Mouse (Mus musculus): Measurements from ENCODE around the gene Carmil3. TPM values are rescaled to one million over a fixed set of nuclear protein-coding genes. Genes with fewer than 3 reads are reported as not detected.
A peak's percentile ranks its signal among the peaks of the same experiment; 100 is the strongest.

Carmil3 gene
- polyA plus RNA-seq, 1 experiment from 2014 or later: 7.9 TPM

DNA sequence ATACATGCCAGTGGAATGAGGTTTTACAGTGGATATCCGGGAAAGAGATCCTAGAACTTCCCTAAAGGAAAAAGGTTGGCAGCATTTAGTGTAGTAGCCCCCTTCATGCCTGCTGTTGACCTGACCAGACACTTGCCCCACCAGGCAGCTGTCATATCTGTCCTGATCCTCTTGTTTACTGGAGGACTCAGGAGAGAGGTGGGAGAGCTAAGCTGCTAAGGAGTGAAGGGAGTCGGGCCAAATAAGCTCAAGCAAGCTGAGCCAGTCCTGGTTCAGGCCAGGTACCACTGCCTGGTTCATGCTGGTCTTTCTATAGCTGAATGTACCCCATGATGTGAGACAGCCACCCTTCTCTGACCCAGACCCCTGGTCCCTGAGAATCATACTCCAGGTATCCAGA lies 36.2 kb downstream of the Carmil3 start:
- WGBS: 81% methylated on average over 2 of the region's 2 CpGs

DNA sequence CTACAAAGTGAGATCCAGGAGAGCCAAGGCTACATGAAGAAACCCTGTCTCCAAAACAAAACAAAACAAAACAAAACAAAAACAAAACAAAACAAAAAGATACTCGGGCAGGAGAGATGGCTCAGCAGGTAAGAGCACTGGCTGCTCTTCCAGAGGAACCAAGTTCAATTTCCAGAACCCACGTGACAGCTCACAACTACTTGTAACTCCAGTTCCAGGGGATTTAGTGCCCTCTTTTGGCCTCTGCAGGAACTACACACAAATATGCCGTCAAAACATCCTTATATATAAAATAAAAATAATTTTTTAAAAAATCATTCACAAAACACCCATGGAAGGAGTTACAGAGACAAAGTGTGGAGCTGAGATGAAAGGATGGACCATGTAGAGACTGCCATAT lies 37.5 kb downstream of the Carmil3 start:
- peaks cover 32% of the 10 kb centered on the region for H3K27me3 ChIP-seq (ENCODE audit: insufficient read depth, poor library complexity, severe bottlenecking)
- H3K36me3 ChIP-seq: no peaks in the 10 kb centered on the region
- DNase-seq (ENCODE audit: low spot score): no peak
- H3K9me3 ChIP-seq: no peaks in the 10 kb centered on the region
- no peak overlapping the region for H3K27ac ChIP-seq
- H3K4me1 ChIP-seq (replicated peaks): no peaks in the 10 kb centered on the region
- no peak overlapping the region for H3K4me3 ChIP-seq
- WGBS: 24% methylated on average over 3 of the region's 3 CpGs

More for the DNA sequence above, 36.2 kb downstream of the Carmil3 start:
- Histone ChIP-seq H3K9me3 (no peaks in the 10 kb centered on the region), H3K27ac (no peak overlapping the region), H3K27me3 (ENCODE audit: insufficient read depth, poor library complexity, severe bottlenecking) (peaks cover 44% of the 10 kb centered on the region), H3K4me3 (no peak overlapping the region), H3K4me1 (replicated peaks) (no peaks in the 10 kb centered on the region), H3K36me3 (no peaks in the 10 kb centered on the region)
- DNase-seq (ENCODE audit: low spot score): no peak

DNA sequence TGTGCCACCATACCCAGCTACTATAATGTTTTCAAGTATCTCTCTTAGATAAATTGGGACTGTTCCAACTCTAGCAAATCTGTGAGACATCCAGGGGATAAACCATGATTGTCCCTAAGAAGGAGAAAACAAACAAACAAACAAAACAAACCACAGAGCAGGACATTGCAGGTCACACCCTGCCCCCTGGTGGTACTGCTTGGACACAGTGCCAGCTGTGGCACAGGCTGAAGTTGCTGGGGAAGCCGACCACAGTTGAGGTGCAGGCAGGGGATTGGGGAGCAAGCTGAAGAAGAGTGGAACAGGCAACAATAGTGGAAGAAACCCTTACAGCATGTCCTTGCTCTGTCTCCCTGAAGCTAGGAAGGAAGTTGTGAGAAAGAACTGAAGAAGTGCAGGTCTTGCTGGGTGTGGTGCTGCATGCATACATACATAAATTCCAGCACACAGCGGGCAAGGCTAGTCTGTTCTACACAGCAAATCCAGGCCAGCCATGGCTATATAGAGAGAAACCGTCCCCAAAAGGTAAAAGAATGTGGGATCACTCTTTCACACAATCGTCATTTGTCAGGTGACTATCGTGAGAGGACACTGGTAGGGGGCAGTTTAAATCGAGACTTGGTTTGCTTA lies 45.8 kb downstream of the Carmil3 start:
- no peak overlapping the region for H3K4me3 ChIP-seq
- WGBS: 55% methylated on average over 6 of the region's 6 CpGs
- no peak overlapping the region for H3K27ac ChIP-seq
- H3K27me3 ChIP-seq (ENCODE audit: insufficient read depth, poor library complexity, severe bottlenecking): no peaks in the 10 kb centered on the region
- DNase-seq (ENCODE audit: low spot score): peak; percentile 42
- H3K9me3 ChIP-seq: no peaks in the 10 kb centered on the region
- no peaks in the 10 kb centered on the region for H3K36me3 ChIP-seq
- peaks cover 18% of the 10 kb centered on the region for H3K4me1 ChIP-seq (replicated peaks)

DNA sequence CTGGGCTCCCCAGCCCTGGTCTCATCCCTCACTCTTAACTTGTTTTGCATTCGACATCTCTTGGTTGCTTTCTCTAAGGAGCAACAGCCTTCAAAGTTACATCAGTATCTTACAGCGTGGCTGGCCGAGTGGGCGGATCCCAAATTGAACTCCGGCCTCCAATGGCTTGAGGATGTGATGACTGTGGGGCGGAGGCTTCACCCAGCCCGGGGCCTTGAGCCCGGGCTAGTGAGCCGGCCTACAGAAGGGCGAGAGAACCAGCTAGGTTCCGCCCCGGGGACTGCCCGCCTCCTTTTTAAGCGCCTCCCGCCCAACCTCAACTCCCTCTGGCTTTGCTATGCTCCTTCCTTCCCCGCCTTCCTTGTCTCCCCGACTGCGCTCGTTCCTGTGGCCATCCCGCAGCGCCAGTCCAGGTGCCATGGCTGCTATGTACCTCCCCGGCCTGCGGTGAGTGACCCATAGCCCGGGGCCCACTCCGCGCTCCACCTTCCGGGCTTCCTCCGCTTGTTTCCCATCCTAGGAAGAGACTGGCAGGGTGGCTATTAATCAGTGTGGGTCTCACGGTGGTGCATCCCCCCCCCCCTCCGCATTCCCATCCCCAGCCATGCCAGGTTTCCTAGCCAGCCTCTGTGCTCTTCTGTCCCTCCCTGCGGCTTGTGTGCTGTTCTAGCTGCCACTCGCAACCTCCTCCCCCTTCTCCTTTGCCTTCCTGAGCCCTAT lies 49.8 kb downstream of the Carmil3 start, which contains the start of gene Pck2:
Pck2 (plus strand) TSS at position 200 of the 720 bp plus-strand sequence.
- Histone ChIP-seq H3K27ac (peak within 1 kb of the TSS; percentile 90), H3K4me3 (peak within 1 kb of the TSS; percentile 74), H3K36me3 (peaks cover 14% of the 10 kb centered on the region), H3K9me3 (no peaks in the 10 kb centered on the region), H3K4me1 (replicated peaks) (peaks cover 22% of the 10 kb centered on the region), H3K27me3 (ENCODE audit: insufficient read depth, poor library complexity, severe bottlenecking) (no peaks in the 10 kb centered on the region)
- peak; percentile 81 for DNase-seq (ENCODE audit: low spot score)
- under 1% methylated on average over 32 of the region's 32 CpGs for WGBS

DNA sequence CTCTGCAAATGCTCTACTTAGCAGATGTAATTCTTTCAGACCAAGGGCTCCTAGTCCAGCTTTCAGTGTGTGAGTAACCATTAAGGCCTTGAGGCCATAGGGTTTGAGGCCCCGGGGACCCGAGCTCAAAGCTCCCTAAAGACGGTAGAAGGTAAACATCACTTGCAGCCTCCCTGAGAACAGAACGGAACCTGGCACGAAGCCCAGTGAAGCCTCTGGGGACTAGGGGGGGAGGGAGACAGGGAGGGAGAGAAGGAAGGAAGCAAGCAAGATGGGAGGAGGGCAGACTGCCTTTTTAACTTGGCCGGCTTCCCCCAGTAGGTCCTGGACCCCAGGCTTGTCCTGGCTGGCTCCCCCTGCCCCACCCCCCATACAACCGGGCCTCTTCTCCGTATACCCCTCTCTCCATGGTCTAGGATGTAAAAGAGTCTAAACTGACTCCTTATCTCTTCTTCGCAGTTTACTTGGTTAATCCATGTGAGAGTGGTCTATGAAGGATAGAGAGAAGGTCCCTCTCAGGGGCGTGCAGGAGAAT lies 50.4 kb downstream of the Carmil3 start:
- peak overlapping the region; percentile 90 for H3K27ac ChIP-seq
- peaks cover 22% of the 10 kb centered on the region for H3K4me1 ChIP-seq (replicated peaks)
- no peaks in the 10 kb centered on the region for H3K9me3 ChIP-seq
- H3K27me3 ChIP-seq (ENCODE audit: insufficient read depth, poor library complexity, severe bottlenecking): no peaks in the 10 kb centered on the region
- 9% methylated on average over 10 of the region's 10 CpGs for WGBS
- peaks cover 21% of the 10 kb centered on the region for H3K36me3 ChIP-seq
- DNase-seq (ENCODE audit: low spot score): peak; percentile 46
- H3K4me3 ChIP-seq: peak overlapping the region; percentile 74

DNA sequence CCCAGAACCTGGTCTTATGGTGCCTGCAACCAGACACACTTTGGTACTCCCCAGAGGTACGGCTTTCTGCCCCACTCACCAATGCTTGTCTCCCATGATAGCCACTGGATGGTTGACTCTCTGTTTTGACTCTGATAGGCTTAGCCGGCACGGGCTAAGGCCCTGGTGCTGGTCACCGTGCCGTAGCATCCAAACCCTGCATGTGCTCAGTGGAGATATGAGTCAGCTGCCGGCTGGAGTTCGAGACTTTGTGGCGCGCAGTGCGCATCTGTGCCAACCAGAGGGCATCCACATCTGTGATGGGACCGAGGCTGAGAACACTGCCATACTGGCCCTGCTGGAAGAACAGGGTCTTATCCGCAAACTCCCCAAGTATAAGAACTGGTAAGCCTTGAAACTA lies 51.8 kb downstream of the Carmil3 start:
- Histone ChIP-seq H3K27ac (no peak overlapping the region), H3K4me1 (replicated peaks) (peaks cover 22% of the 10 kb centered on the region), H3K4me3 (no peak overlapping the region), H3K9me3 (no peaks in the 10 kb centered on the region), H3K36me3 (peaks cover 32% of the 10 kb centered on the region), H3K27me3 (ENCODE audit: insufficient read depth, poor library complexity, severe bottlenecking) (no peaks in the 10 kb centered on the region)
- DNase-seq (ENCODE audit: low spot score): no peak
- WGBS: 95% methylated on average over 12 of the region's 12 CpGs

DNA sequence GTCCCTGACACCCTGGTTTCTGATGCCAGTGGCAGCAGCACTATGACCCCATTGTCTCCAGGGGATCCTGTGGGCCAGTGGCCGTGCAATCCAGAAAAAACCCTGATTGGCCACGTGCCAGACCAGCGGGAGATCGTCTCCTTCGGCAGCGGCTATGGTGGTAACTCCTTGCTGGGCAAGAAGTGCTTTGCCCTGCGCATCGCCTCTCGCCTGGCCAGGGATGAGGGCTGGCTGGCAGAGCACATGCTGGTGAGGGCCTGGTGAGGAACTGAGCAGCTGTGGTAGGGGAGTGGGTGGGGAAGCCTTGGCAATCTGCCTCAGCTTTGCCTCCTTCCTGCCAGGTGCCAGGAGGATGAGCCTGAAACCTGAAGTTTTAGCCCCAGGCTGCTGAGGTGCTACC lies 53.9 kb downstream of the Carmil3 start:
- peaks cover 52% of the 10 kb centered on the region for H3K36me3 ChIP-seq
- no peak overlapping the region for H3K27ac ChIP-seq
- no peaks in the 10 kb centered on the region for H3K27me3 ChIP-seq (ENCODE audit: insufficient read depth, poor library complexity, severe bottlenecking)
- no peak for DNase-seq (ENCODE audit: low spot score)
- H3K4me3 ChIP-seq: no peak overlapping the region
- no peaks in the 10 kb centered on the region for H3K9me3 ChIP-seq
- peaks cover 22% of the 10 kb centered on the region for H3K4me1 ChIP-seq (replicated peaks)
- WGBS: 93% methylated on average over 9 of the region's 9 CpGs

DNA sequence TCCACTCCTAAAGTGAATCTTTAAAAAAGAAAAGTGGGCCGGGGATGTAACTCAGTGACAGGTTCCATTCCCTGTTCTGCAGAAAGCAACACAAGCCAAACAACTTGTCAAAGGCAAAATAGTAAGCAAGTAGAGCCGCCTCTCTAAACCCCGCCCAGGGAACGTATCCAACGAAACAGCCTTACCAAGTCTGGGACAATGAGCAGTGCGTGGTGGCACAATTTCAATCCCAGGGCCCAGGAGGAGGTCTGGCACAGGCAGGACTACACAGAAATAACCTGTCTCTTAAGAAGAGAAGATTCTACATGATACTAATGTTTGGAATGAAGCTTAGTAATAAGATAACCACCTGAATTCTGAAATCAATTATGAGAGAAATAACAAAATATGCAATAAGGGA lies 59.7 kb downstream of the Carmil3 start:
- WGBS: 90% methylated on average over 6 of the region's 6 CpGs
- Histone ChIP-seq H3K4me1 (replicated peaks) (no peaks in the 10 kb centered on the region), H3K9me3 (no peaks in the 10 kb centered on the region), H3K27ac (no peak overlapping the region), H3K36me3 (peaks cover 44% of the 10 kb centered on the region), H3K27me3 (ENCODE audit: insufficient read depth, poor library complexity, severe bottlenecking) (no peaks in the 10 kb centered on the region), H3K4me3 (no peak overlapping the region)
- DNase-seq (ENCODE audit: low spot score): no peak

DNA sequence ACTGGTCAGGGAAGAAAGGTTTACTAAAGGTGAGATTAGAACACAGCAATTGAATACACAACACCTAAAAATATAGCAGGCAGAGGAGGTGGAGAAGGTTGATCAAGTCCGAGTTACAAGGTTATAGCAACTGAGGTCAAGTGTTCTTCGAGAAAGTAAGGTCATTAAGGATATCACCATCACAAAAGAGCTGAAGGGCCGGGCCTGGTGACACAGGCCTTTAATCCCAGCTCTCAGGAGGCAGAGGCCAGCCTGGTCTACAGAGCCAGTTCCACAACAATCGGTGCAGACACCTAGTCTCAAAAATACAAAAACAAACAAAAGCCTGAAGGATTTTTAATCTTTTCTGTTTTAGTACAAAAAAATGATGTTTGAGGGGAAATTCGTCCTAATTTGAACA lies 60.9 kb downstream of the Carmil3 start:
- no peaks in the 10 kb centered on the region for H3K27me3 ChIP-seq (ENCODE audit: insufficient read depth, poor library complexity, severe bottlenecking)
- no peaks in the 10 kb centered on the region for H3K4me1 ChIP-seq (replicated peaks)
- H3K9me3 ChIP-seq: no peaks in the 10 kb centered on the region
- 70% methylated on average over 5 of the region's 5 CpGs for WGBS
- no peak overlapping the region for H3K4me3 ChIP-seq
- peaks cover 32% of the 10 kb centered on the region for H3K36me3 ChIP-seq
- H3K27ac ChIP-seq: no peak overlapping the region
- no peak for DNase-seq (ENCODE audit: low spot score)

DNA sequence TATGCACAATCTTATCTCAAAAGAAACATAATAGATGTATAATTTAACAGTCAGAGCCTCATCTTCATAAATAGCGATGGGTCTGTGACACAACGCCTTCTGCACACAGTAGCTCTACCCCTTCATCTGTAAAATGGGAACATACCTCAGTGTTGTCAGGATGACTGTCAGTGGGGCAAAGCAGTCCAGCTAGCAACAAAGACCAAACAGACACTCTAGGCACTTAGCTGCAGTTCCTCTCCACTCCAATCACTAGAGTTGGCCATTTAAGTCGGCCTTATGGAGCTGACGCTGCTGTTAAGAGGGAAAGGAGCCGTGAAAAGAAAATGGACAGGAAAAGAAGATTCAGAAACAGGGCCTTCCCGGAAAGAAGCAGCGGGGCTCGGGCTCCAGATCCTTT lies 61.3 kb downstream of the Carmil3 start:
- DNase-seq (ENCODE audit: low spot score): no peak
- H3K36me3 ChIP-seq: peaks cover 29% of the 10 kb centered on the region
- H3K27me3 ChIP-seq (ENCODE audit: insufficient read depth, poor library complexity, severe bottlenecking): no peaks in the 10 kb centered on the region
- no peaks in the 10 kb centered on the region for H3K9me3 ChIP-seq
- H3K4me3 ChIP-seq: no peak overlapping the region
- 92% methylated on average over 8 of the region's 8 CpGs for WGBS
- H3K27ac ChIP-seq: no peak overlapping the region
- H3K4me1 ChIP-seq (replicated peaks): peaks cover under 1% of the 10 kb centered on the region; the same call in 1 of the 2 replicates

DNA sequence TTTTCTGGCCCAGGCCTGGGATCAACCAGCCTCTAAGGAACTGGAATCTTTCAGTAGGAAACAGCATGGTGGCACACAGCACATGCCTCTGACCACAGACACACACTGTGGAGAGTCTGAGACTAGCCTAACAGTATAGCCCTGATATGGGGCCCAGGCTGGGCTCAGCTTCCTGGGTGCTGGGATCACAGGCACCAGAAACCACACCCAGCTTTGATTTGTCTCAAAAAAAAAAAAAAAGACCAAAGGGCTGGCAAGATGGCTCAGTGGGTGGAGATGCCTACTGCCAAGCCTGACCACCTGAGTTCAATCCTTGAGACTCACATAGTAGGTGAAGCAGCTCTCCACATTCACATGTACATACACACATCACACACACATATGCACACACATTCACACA lies 64.2 kb downstream of the Carmil3 start:
- Histone ChIP-seq H3K27ac (no peak overlapping the region), H3K4me1 (replicated peaks) (peaks cover 8% of the 10 kb centered on the region; the same call in 1 of the 2 replicates), H3K4me3 (no peak overlapping the region), H3K9me3 (no peaks in the 10 kb centered on the region), H3K36me3 (0 out of 2 replicates have a peak, but pooled peaks cover 2% of the 10 kb centered on the region), H3K27me3 (ENCODE audit: insufficient read depth, poor library complexity, severe bottlenecking) (no peaks in the 10 kb centered on the region)
- DNase-seq (ENCODE audit: low spot score): no peak

DNA sequence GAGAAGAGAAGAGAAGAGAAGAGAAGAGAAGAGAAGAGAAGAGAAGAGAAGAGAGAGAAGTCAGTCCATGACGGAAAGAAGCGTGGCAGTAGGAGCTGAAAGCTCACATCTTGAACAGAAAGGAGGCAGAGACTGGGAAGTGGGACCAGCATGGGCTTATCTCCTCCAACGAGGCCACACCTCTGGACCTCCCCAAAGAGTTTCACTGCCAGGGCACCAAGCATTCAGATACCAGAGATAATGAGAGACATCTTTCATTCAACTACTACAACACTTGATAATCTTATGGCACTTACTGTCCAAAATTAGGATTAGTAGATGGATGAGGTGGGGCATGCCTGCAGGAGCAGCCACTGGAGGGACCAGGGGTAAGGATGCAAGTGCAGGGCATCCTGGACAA lies 65.3 kb downstream of the Carmil3 start:
- Histone ChIP-seq H3K27me3 (ENCODE audit: insufficient read depth, poor library complexity, severe bottlenecking) (no peaks in the 10 kb centered on the region), H3K36me3 (no peaks in the 10 kb centered on the region), H3K4me3 (no peak overlapping the region), H3K27ac (no peak overlapping the region), H3K9me3 (no peaks in the 10 kb centered on the region), H3K4me1 (replicated peaks) (peaks cover 8% of the 10 kb centered on the region; the same call in 1 of the 2 replicates)
- DNase-seq (ENCODE audit: low spot score): no peak
- WGBS: 86% methylated on average over 3 of the region's 3 CpGs

DNA sequence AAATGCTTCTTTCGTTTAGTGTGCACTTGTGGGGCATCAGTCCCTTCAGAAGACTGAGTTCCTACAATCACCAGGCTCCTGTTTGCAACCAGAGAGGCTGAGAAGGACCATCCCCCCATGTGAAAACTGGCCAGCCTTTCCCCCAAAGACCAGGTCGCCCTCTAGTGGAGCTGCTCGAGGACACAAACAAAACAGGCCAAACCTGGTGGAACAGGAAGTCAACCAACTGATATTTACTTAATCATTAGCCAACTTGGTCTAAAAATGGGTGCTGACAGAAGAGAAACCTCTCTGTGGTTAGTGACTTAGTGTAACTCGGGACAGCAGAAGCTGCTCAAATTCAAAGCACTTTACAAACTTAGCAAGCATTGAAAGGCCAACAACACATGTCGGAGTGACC lies 66.6 kb downstream of the Carmil3 start:
- H3K36me3 ChIP-seq: no peaks in the 10 kb centered on the region
- no peaks in the 10 kb centered on the region for H3K9me3 ChIP-seq
- DNase-seq (ENCODE audit: low spot score): peak; percentile 68
- no peak overlapping the region for H3K27ac ChIP-seq
- no peak overlapping the region for H3K4me3 ChIP-seq
- H3K4me1 ChIP-seq (replicated peaks): peaks cover 20% of the 10 kb centered on the region
- no peaks in the 10 kb centered on the region for H3K27me3 ChIP-seq (ENCODE audit: insufficient read depth, poor library complexity, severe bottlenecking)
- 28% methylated on average over 5 of the region's 5 CpGs for WGBS

All from hindbrain, embryonic 10.5 days (tissue).